Mouse (Mus musculus) heart, adult 2 months (tissue): ENCODE results near the gene Clgn.

Experiments
- CTCF ChIP-seq: fragments of 200-600 bp; IDR thresholded peaks from 2 replicates; pipeline ENCODE4 v1.8.1; 2022; ENCODE audit warnings: antibody characterized with exemption, mild to moderate bottlenecking, moderate library complexity
- EP300 ChIP-seq: fragments of 200-500 bp; IDR thresholded peaks from 2 replicates; pipeline ENCODE4 v1.6.1; 2011; ENCODE audit warnings: low read depth, low read length, control low read depth; ENCODE audit not compliant: insufficient read depth
- POLR2A ChIP-seq: fragments of 200-500 bp; IDR thresholded peaks from 2 replicates; pipeline ENCODE4 v1.6.1; 2011; ENCODE audit warnings: mild to moderate bottlenecking, low read depth, low read length, control low read depth; ENCODE audit not compliant: insufficient read depth

DNA sequence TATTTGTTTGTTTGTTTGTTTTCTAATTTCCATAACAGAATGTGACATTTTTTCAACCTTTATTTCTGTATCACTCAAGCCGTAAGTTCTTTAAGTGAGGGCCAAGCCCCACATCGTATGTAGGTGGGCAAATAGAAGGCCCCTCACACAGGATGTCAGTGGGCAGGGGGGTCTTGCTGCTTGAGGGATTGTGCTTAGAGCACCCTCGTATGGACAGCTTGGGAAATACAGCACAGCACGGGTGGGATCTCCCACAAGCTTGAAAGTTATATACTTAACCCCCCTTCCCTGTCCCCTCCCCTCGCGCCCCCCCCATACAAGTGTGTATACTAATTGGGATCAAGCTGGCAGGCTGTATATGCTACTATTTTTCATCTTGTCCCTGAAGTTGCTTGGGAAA is 17.2 kb downstream of the Clgn start:
- no peak for TF ChIP-seq POLR2A
- TF ChIP-seq CTCF = peak; percentile 53
- TF ChIP-seq EP300 = no peak
